Comparison of ENCODE assay signal across 8 mouse cellular contexts in the genomic region with DNA sequence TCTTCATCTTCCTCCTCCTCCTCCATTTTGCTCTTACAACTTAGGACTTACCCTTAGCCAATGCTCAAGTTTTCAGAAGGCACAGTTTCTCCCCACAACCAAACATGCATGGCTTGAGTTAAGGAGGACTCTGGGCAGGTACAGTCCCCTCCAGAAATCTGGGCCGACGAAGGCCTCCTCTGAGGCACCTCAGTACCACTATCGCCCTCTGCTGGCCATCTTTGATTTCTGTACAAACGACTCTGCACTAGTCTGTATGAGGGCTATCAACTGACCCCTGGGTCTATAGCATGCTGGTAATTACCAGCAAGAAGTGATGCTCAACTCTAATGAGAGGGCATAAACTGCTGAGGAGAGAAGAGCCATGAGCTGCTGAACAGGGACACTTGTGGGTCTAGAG. TPM values are rescaled to one million over a fixed set of nuclear protein-coding genes. Genes with fewer than 3 reads are reported as not detected.
A peak's percentile ranks its signal among the peaks of the same experiment; 100 is the strongest.
DNase-seq lines count a peak whose midpoint lies in the region; ATAC-seq and TF ChIP-seq lines count a peak whose summit lies in the region.

No protein-coding gene starts in this region.

- peak; percentile 70 for DNase-seq in hindbrain, embryonic 10.5 days (ENCODE audit: low spot score)
- peak; percentile 1 for DNase-seq in c-Kit-negative CD71-positive TER-119-positive erythroid progenitor cells, embryonic 14.5 days (ENCODE audit: low read depth, low spot score)
- DNase-seq in forebrain, postnatal 0 days: peak; percentile 68
- peak; percentile 47 to 68 for DNase-seq in left cerebral cortex, postnatal 14 days (ENCODE audit: low spot score in 2 of 2)
- DNase-seq in naive thymus-derived CD4-positive, alpha-beta T cell, adult 2 months (ENCODE audit: low read depth): peak; percentile 71
- DNase-seq in thymus, postnatal 0 days (ENCODE audit: low spot score): peak; percentile 80

- H3K27me3 ChIP-seq in hindbrain, embryonic 10.5 days (ENCODE audit: insufficient read depth, poor library complexity, severe bottlenecking): peaks cover 13% of the 10 kb centered on the region
- 0 out of 2 replicates have a peak, but pooled peaks cover 8% of the 10 kb centered on the region for H3K27me3 ChIP-seq in hindbrain, embryonic 13.5 days
- H3K27me3 ChIP-seq in E14TG2a.4 (ENCODE audit: insufficient read depth, low read length): peaks cover 18% of the 10 kb centered on the region
- no peaks in the 10 kb centered on the region for H3K27me3 ChIP-seq in forebrain, postnatal 0 days (ENCODE audit: insufficient read depth, low read length)

- H3K4me2 ChIP-seq in hindbrain, embryonic 13.5 days: no peak overlapping the region
- H3K4me2 ChIP-seq in forebrain, postnatal 0 days (ENCODE audit: low read depth): no peak overlapping the region

- H3K9ac ChIP-seq in hindbrain, embryonic 13.5 days: no peak overlapping the region
- no peak overlapping the region for H3K9ac ChIP-seq in forebrain, postnatal 0 days

- ATAC-seq in hindbrain, embryonic 13.5 days (ENCODE audit: low FRiP score): no peak
- ATAC-seq in forebrain, postnatal 0 days: no peak

- no peaks in the 10 kb centered on the region for H3K9me3 ChIP-seq in hindbrain, embryonic 10.5 days
- H3K9me3 ChIP-seq in hindbrain, embryonic 13.5 days: no peaks in the 10 kb centered on the region
- peaks cover 10% of the 10 kb centered on the region for H3K9me3 ChIP-seq in E14TG2a.4 (ENCODE audit: low read length)
- H3K9me3 ChIP-seq in forebrain, postnatal 0 days (ENCODE audit: low read length): no peaks in the 10 kb centered on the region

- no peak overlapping the region for H3K27ac ChIP-seq in hindbrain, embryonic 10.5 days
- no peak overlapping the region for H3K27ac ChIP-seq in hindbrain, embryonic 13.5 days
- H3K27ac ChIP-seq in forebrain, postnatal 0 days (ENCODE audit: low read depth, low read length): no peak overlapping the region

- no peaks in the 10 kb centered on the region for H3K36me3 ChIP-seq in hindbrain, embryonic 10.5 days
- H3K36me3 ChIP-seq in hindbrain, embryonic 13.5 days: no peaks in the 10 kb centered on the region
- no peaks in the 10 kb centered on the region for H3K36me3 ChIP-seq in E14TG2a.4 (ENCODE audit: insufficient read depth, low read length)
- H3K36me3 ChIP-seq in forebrain, postnatal 0 days (ENCODE audit: insufficient read depth): no peaks in the 10 kb centered on the region

- peaks cover 1% of the 10 kb centered on the region for H3K4me1 ChIP-seq in hindbrain, embryonic 10.5 days (replicated peaks)
- H3K4me1 ChIP-seq in hindbrain, embryonic 13.5 days (replicated peaks): peaks cover under 1% of the 10 kb centered on the region; the same call in 1 of the 2 replicates
- peaks cover 26% of the 10 kb centered on the region for H3K4me1 ChIP-seq in E14TG2a.4 (replicated peaks; ENCODE audit: low read depth, low read length)
- H3K4me1 ChIP-seq in forebrain, postnatal 0 days (ENCODE audit: insufficient read depth): no peaks in the 10 kb centered on the region

- intact Hi-C loops in left cerebral cortex, postnatal 14 days (cut with DNase I): loop anchor here (5.0 to 10.0 kb wide), 2 partner anchors 87 to 691 kb away; a partner anchor contains a TSS

- peak; percentile 59 for TF ChIP-seq CTCF in E14TG2a.4 (conservative IDR thresholded peaks at IDR 0.05; ENCODE audit: low read length)
- peak; percentile 76 for TF ChIP-seq CTCF in forebrain, postnatal 0 days (IDR thresholded peaks at IDR 0.05; ENCODE audit: low read depth)

- H3K4me3 ChIP-seq in hindbrain, embryonic 10.5 days: no peak overlapping the region
- no peak overlapping the region for H3K4me3 ChIP-seq in hindbrain, embryonic 13.5 days
- H3K4me3 ChIP-seq in E14TG2a.4 (replicated peaks; ENCODE audit: low read length): no peak overlapping the region
- H3K4me3 ChIP-seq in forebrain, postnatal 0 days (ENCODE audit: low read depth, low read length): no peak overlapping the region

- 12% methylated on average over 4 of the region's 4 CpGs for WGBS in hindbrain, embryonic 10.5 days
- WGBS in hindbrain, embryonic 13.5 days: 4% methylated on average over 4 of the region's 4 CpGs
- 7% methylated on average over 4 of the region's 4 CpGs for WGBS in forebrain, postnatal 0 days

RNA-seq across cellular contexts. Expression of a gene that starts 4.5 kb away (rescaled TPM):
- 0.09 and 0.29 TPM in 2 replicates for polyA plus RNA-seq in hindbrain, embryonic 10.5 days (2016; fragmentation: Nextera tagmentation; extraction: Ambion mirVana)
- polyA plus RNA-seq in hindbrain, embryonic 13.5 days (2015; fragmentation: Nextera tagmentation; extraction: Ambion mirVana): 2.5 and 2.9 TPM in 2 replicates
- total RNA-seq in forebrain, postnatal 0 days (2014; rRNA removed): 41.5 and 47.6 TPM in 2 replicates
- 4.8 and 6.3 TPM in 2 replicates for polyA plus RNA-seq in forebrain, postnatal 0 days (2015; fragmentation: Nextera tagmentation; extraction: Ambion mirVana)
- 100 to 1,000 TPM; 148 to 176 TPM for total RNA-seq in left cerebral cortex, postnatal 14 days (2021)
- polyA plus RNA-seq in thymus, postnatal 0 days (2015; fragmentation: Nextera tagmentation; extraction: Ambion mirVana): 3.4 and 3.6 TPM in 2 replicates

RNA-seq across cellular contexts. Expression of a gene that starts 47.4 kb away (rescaled TPM):
- polyA plus RNA-seq in hindbrain, embryonic 10.5 days (2016; fragmentation: Nextera tagmentation; extraction: Ambion mirVana): 3.3 and 4.8 TPM in 2 replicates
- polyA plus RNA-seq in hindbrain, embryonic 13.5 days (2015; fragmentation: Nextera tagmentation; extraction: Ambion mirVana): 1.7 and 1.8 TPM in 2 replicates
- 2.6 and 4.5 TPM in 2 replicates for total RNA-seq in forebrain, postnatal 0 days (2014; rRNA removed)
- polyA plus RNA-seq in forebrain, postnatal 0 days (2015; fragmentation: Nextera tagmentation; extraction: Ambion mirVana): 0.88 and 1.6 TPM in 2 replicates
- 1 to 10 TPM; 2.9 to 4.5 TPM for total RNA-seq in left cerebral cortex, postnatal 14 days (2021)
- polyA plus RNA-seq in thymus, postnatal 0 days (2015; fragmentation: Nextera tagmentation; extraction: Ambion mirVana): 7.6 and 8.9 TPM in 2 replicates

Comparison
In these comparisons a context has a peak if more than half of its experiments do, and no peak if none do; other contexts are left out.
1. DNase-seq: peak in every context shown above with its lines; median percentile 80 in thymus, postnatal 0 days; 71 in naive thymus-derived CD4-positive, alpha-beta T cell, adult 2 months; 70 in hindbrain, embryonic 10.5 days; 68 in forebrain, postnatal 0 days; 58 in left cerebral cortex, postnatal 14 days; 1 in c-Kit-negative CD71-positive TER-119-positive erythroid progenitor cells, embryonic 14.5 days.